Mouse (Mus musculus) intestine, postnatal 0 days (tissue): Measurements from ENCODE around the gene Chrnb1. TPM values are rescaled to one million over a fixed set of nuclear protein-coding genes. Genes with fewer than 3 reads are reported as not detected.

Source experiments
- ATAC-seq: fragments of 200-750 bp; cut with Nextera tagmentation; 2 replicates; pipeline ENCODE4 v1.8.0; 2017; ENCODE audit warnings: mild to moderate bottlenecking, moderate TSS enrichment, moderate library complexity
- H3K27ac ChIP-seq: fragments of 300-500 bp; sonication (generic); 2 replicates; pipeline ENCODE4 v1.5.1; 2014; ENCODE audit warnings: mild to moderate bottlenecking, low read depth, low read length, moderate library complexity
- H3K27me3 ChIP-seq: fragments of 300-500 bp; sonication (generic); replicated peaks from 2 replicates; pipeline ENCODE4 v1.6.1; 2014; ENCODE audit warnings: low read length, mixed read lengths; ENCODE audit not compliant: control insufficient read depth, insufficient read depth
- H3K36me3 ChIP-seq: fragments of 300-500 bp; sonication (generic); 2 replicates; pipeline ENCODE4 v1.6.1; 2014; ENCODE audit warnings: mild to moderate bottlenecking, moderate library complexity; ENCODE audit not compliant: control insufficient read depth, insufficient read depth
- H3K4me1 ChIP-seq: fragments of 300-500 bp; sonication (generic); replicated peaks from 2 replicates; pipeline ENCODE4 v1.6.1; 2014; ENCODE audit warnings: antibody characterized with exemption, low read length, mixed read lengths; ENCODE audit not compliant: control insufficient read depth, insufficient read depth
- H3K4me2 ChIP-seq: fragments of 300-500 bp; sonication (generic); replicated peaks from 2 replicates; pipeline ENCODE4 v1.6.1; 2014; ENCODE audit warnings: low read depth, mild to moderate bottlenecking, moderate library complexity
- H3K4me3 ChIP-seq: fragments of 300-500 bp; sonication (generic); 2 replicates; pipeline ENCODE4 v1.5.1; 2014; ENCODE audit warnings: low read depth, low read length
- H3K9ac ChIP-seq: fragments of 300-500 bp; sonication (generic); 2 replicates; pipeline ENCODE4 v1.6.1; 2014; ENCODE audit warnings: mild to moderate bottlenecking, low read depth, low read length
- H3K9me3 ChIP-seq: fragments of 300-500 bp; sonication (generic); 2 replicates; pipeline ENCODE4 v1.6.1; 2016; ENCODE audit warnings: mixed run types; ENCODE audit not compliant: control insufficient read depth
- CTCF ChIP-seq: sonication (generic); IDR thresholded peaks from 2 replicates; pipeline ENCODE4 v1.5.1; 2016; ENCODE audit warnings: low read depth, mild to moderate bottlenecking, control low read depth, antibody characterized with exemption, moderate library complexity
- WGBS: fragments of 180-500 bp; shearing (Covaris S2); extraction: QIAGEN DNeasy Blood & Tissue Kit; methylation state at CpG from one replicate; pipeline ENCODE4 v1.1.7; 2014; 5-methylcytosine and 5-hydroxymethylcytosine counted together
- polyA plus RNA-seq: library from polyadenylated mRNA; unstranded; fragments of >200 nt; fragmentation: Nextera tagmentation; extraction: Ambion mirVana; gene quantifications from 2 replicates; pipeline ENCODE4 v1.2.1, GENCODE M21; 2015

The Chrnb1 gene
- polyA plus RNA-seq, 1 experiment from 2014 or later: 2.8 TPM

- no peak within 1 kb of the TSS for H3K9ac ChIP-seq
- TF ChIP-seq CTCF: no peak
- H3K4me3 ChIP-seq: no peak within 1 kb of the TSS
- no peaks in the 10 kb centered on the region for H3K4me1 ChIP-seq
- no peak within 1 kb of the TSS for H3K27ac ChIP-seq
- no peaks in the 10 kb centered on the region for H3K27me3 ChIP-seq
- ATAC-seq: no peak
- no peaks in the 10 kb centered on the region for H3K9me3 ChIP-seq
- peaks cover 15% of the 10 kb centered on the region; the same call in 1 of the 2 replicates for H3K36me3 ChIP-seq
- 81% methylated on average over 3 of the region's 3 CpGs for WGBS
- no peak within 1 kb of the TSS for H3K4me2 ChIP-seq
Observed at GRCm38 (mm10) chr11:69822080-69822479, 26.3 kb upstream of the Chrnb1 start, which contains the start of gene Spem1. Spem1 (minus strand) TSS chr11:69822180.

GRCm38 (mm10) chr11:69818871-69819270 is 23.1 kb upstream of the Chrnb1 start:
- Histone ChIP-seq H3K27me3 (no peaks in the 10 kb centered on the region), H3K4me3 (no peak overlapping the region), H3K27ac (no peak overlapping the region), H3K36me3 (no peaks in the 10 kb centered on the region), H3K4me2 (no peak overlapping the region), H3K9me3 (no peaks in the 10 kb centered on the region), H3K4me1 (no peaks in the 10 kb centered on the region), H3K9ac (no peak overlapping the region)
- 91% methylated on average over 8 of the region's 8 CpGs for WGBS
- TF ChIP-seq CTCF: no peak
- no peak for ATAC-seq

DNA sequence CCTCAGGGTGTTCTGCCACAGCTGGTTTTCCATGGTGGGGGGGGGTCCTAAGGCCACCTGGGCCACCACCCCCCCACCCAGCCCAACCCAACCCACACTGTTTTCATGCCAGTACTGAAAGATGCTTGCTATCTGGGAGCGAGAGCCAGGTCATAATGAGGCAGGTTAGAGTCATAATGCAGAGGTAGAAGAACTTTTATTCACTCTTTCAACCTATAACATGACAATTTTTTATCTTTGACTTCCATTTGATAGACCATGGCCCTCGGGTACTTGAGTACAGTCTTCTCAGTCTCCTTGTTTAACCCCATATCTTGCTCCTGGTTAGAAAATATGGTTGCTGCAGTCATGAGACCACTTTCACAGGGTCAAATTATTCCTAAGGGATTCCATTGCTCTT is 22.6 kb upstream of the Chrnb1 start, which contains the start of gene Spem2:
Gene Spem2, minus strand, starts transcription at position 101 of the 400 bp plus-strand sequence.
- no peak for TF ChIP-seq CTCF
- no peak within 1 kb of the TSS for H3K9ac ChIP-seq
- H3K4me3 ChIP-seq: no peak within 1 kb of the TSS
- H3K27me3 ChIP-seq: no peaks in the 10 kb centered on the region
- no peaks in the 10 kb centered on the region for H3K36me3 ChIP-seq
- no peaks in the 10 kb centered on the region for H3K9me3 ChIP-seq
- no peak within 1 kb of the TSS for H3K27ac ChIP-seq
- 83% methylated on average over 2 of the region's 2 CpGs for WGBS
- ATAC-seq: no peak
- no peaks in the 10 kb centered on the region for H3K4me1 ChIP-seq
- no peak within 1 kb of the TSS for H3K4me2 ChIP-seq

- Histone ChIP-seq H3K4me3 (no peak overlapping the region), H3K9me3 (no peaks in the 10 kb centered on the region), H3K36me3 (no peaks in the 10 kb centered on the region), H3K4me1 (no peaks in the 10 kb centered on the region), H3K9ac (no peak overlapping the region), H3K4me2 (no peak overlapping the region; the same call in 1 of the 2 replicates), H3K27ac (no peak overlapping the region), H3K27me3 (no peaks in the 10 kb centered on the region)
- no peak for TF ChIP-seq CTCF
- 60% methylated on average over 12 of the region's 12 CpGs for WGBS
- peak; percentile 85 for ATAC-seq
Observed at GRCm38 (mm10) chr11:69816520-69816919, 20.8 kb upstream of the Chrnb1 start.

GRCm38 (mm10) chr11:69815155-69815554 is 19.4 kb upstream of the Chrnb1 start, which contains the start of gene Gm39566:
Gm39566 (minus strand) TSS chr11:69815298.
- no peak for TF ChIP-seq CTCF
- Histone ChIP-seq H3K9me3 (no peaks in the 10 kb centered on the region), H3K4me3 (no peak within 1 kb of the TSS), H3K4me2 (no peak within 1 kb of the TSS), H3K27ac (no peak within 1 kb of the TSS), H3K4me1 (no peaks in the 10 kb centered on the region), H3K27me3 (no peaks in the 10 kb centered on the region), H3K9ac (no peak within 1 kb of the TSS), H3K36me3 (no peaks in the 10 kb centered on the region)
- WGBS: 59% methylated on average over 10 of the region's 10 CpGs
- no peak for ATAC-seq

GRCm38 (mm10) chr11:69810280-69810679 is 14.5 kb upstream of the Chrnb1 start:
- Histone ChIP-seq H3K9me3 (no peaks in the 10 kb centered on the region), H3K36me3 (no peaks in the 10 kb centered on the region), H3K9ac (no peak overlapping the region), H3K27me3 (no peaks in the 10 kb centered on the region), H3K4me1 (no peaks in the 10 kb centered on the region), H3K4me3 (no peak overlapping the region), H3K4me2 (no peak overlapping the region), H3K27ac (no peak overlapping the region)
- 0 out of 2 replicates have a peak, but pooled peaks have one; percentile 16 for TF ChIP-seq CTCF
- ATAC-seq: no peak

DNA sequence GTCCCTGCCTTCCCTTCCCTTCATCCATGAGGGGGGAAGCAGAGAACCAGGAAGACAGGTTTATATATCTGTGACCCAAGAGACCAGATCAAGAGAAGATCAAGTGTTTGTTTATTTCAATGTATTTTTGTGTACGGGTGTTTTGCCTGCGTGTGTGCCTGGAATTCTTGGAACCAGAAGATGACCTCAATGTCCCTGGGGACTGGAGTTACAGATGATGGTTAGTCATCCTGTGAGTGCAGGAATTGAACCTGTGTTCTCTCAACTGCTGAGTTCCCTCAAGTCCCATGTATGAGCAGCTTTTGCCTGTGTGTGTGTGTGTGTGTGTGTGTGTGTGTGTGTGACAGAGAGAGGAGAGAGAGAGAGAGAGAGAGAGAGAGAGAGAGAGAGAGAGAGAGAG is 11.9 kb upstream of the Chrnb1 start:
- Histone ChIP-seq H3K4me2 (no peak overlapping the region), H3K36me3 (no peaks in the 10 kb centered on the region), H3K9ac (no peak overlapping the region), H3K27ac (no peak overlapping the region), H3K9me3 (no peaks in the 10 kb centered on the region), H3K27me3 (no peaks in the 10 kb centered on the region), H3K4me1 (no peaks in the 10 kb centered on the region), H3K4me3 (no peak overlapping the region)
- 55% methylated on average over 2 of the region's 2 CpGs for WGBS
- TF ChIP-seq CTCF: no peak
- no peak for ATAC-seq
